Mouse (Mus musculus) kidney, adult 8-10 months (tissue): ENCODE measurements around the gene Auh.

Experiments
- DNase-seq, 2 experiments: peaks; one replicate each; pipeline ENCODE4 v3.0.0; 2022

Auh gene

GRCm38 (mm10) chr13:52921966-52922365 lies 7.5 kb downstream of the Auh start:
- no peak for DNase-seq

- DNase-seq, result peak; percentile 54 to 59
Observed at GRCm38 (mm10) chr13:52921065-52921825, 8.2 kb downstream of the Auh start.

- DNase-seq, result no peak
Observed at GRCm38 (mm10) chr13:52919790-52920352, 9.6 kb downstream of the Auh start.

- DNase-seq, result no peak
Observed at GRCm38 (mm10) chr13:52918333-52918732, 11.1 kb downstream of the Auh start.

- DNase-seq, result no peak
Observed at GRCm38 (mm10) chr13:52914591-52915110, 14.8 kb downstream of the Auh start.

GRCm38 (mm10) chr13:52913926-52914325 lies 15.6 kb downstream of the Auh start:
- no peak for DNase-seq

GRCm38 (mm10) chr13:52912495-52912894 lies 17.0 kb downstream of the Auh start:
- no peak for DNase-seq

GRCm38 (mm10) chr13:52911259-52911658 lies 18.2 kb downstream of the Auh start:
- no peak for DNase-seq

- DNase-seq, result peak; percentile 43 to 54
Observed at GRCm38 (mm10) chr13:52906296-52906695, 23.2 kb downstream of the Auh start.

GRCm38 (mm10) chr13:52904175-52904574 lies 25.3 kb downstream of the Auh start:
- DNase-seq, result no peak

GRCm38 (mm10) chr13:52903767-52904166 lies 25.7 kb downstream of the Auh start:
- DNase-seq, result no peak

GRCm38 (mm10) chr13:52902517-52902916 lies 27.0 kb downstream of the Auh start:
- DNase-seq, result no peak

GRCm38 (mm10) chr13:52899664-52900063 lies 29.8 kb downstream of the Auh start:
- DNase-seq, result no peak

- peak in 1 of 2 experiments; percentile 23 for DNase-seq
Observed at GRCm38 (mm10) chr13:52897806-52898205, 31.7 kb downstream of the Auh start.

- peak; percentile 62 to 72 for DNase-seq
Observed at GRCm38 (mm10) chr13:52892791-52893190, 36.7 kb downstream of the Auh start.

- peak; percentile 67 to 74 for DNase-seq
Observed at GRCm38 (mm10) chr13:52892065-52892503, 37.4 kb downstream of the Auh start.

- peak; percentile 27 to 71 for DNase-seq
Observed at GRCm38 (mm10) chr13:52890313-52890712, 39.2 kb downstream of the Auh start.

- DNase-seq, result no peak
Observed at GRCm38 (mm10) chr13:52886779-52887178, 42.7 kb downstream of the Auh start.

- no peak for DNase-seq
Observed at GRCm38 (mm10) chr13:52883960-52884326, 45.5 kb downstream of the Auh start.

- DNase-seq, result no peak
Observed at GRCm38 (mm10) chr13:52883084-52883959, 46.2 kb downstream of the Auh start.

GRCm38 (mm10) chr13:52880386-52880785 lies 49.1 kb downstream of the Auh start:
- peak in 1 of 2 experiments; percentile 20 for DNase-seq

- no peak for DNase-seq
Observed at GRCm38 (mm10) chr13:52879918-52880317, 49.6 kb downstream of the Auh start.

- DNase-seq, result no peak
Observed at GRCm38 (mm10) chr13:52879291-52879690, 50.2 kb downstream of the Auh start.
